Mouse (Mus musculus) limb, embryonic 12.5 days (tissue): ENCODE measurements around the gene Poldip3. TPM values are rescaled to one million over a fixed set of nuclear protein-coding genes. Genes with fewer than 3 reads are reported as not detected.

Experiments
- ATAC-seq: fragments of 200-750 bp; cut with Nextera tagmentation; 2 replicates; pipeline ENCODE4 v1.8.0; 2017; ENCODE audit warnings: low read depth, moderate TSS enrichment; ENCODE audit not compliant: insufficient number of reproducible peaks, insufficient read depth, low FRiP score, low TSS enrichment
- H3K27ac ChIP-seq: fragments of 300-500 bp; sonication (generic); 2 replicates; pipeline ENCODE4 v1.5.1; 2016; ENCODE audit warnings: mild to moderate bottlenecking, moderate library complexity
- H3K27me3 ChIP-seq: fragments of 300-500 bp; sonication (generic); 2 replicates; pipeline ENCODE4 v1.6.1; 2016; ENCODE audit warnings: mild to moderate bottlenecking, moderate library complexity
- H3K36me3 ChIP-seq: fragments of 300-500 bp; sonication (generic); 2 replicates; pipeline ENCODE4 v1.6.1; 2016; ENCODE audit warnings: mild to moderate bottlenecking, moderate library complexity
- H3K4me1 ChIP-seq: fragments of 300-500 bp; sonication (generic); replicated peaks from 2 replicates; pipeline ENCODE4 v1.6.1; 2016
- H3K4me2 ChIP-seq: fragments of 300-500 bp; sonication (generic); 2 replicates; pipeline ENCODE4 v1.6.1; 2016; ENCODE audit warnings: mild to moderate bottlenecking, moderate library complexity
- H3K4me3 ChIP-seq: fragments of 300-500 bp; sonication (generic); replicated peaks from 2 replicates; pipeline ENCODE4 v1.5.1; 2016; ENCODE audit warnings: mild to moderate bottlenecking
- H3K9ac ChIP-seq: fragments of 300-500 bp; sonication (generic); replicated peaks from 2 replicates; pipeline ENCODE4 v1.6.1; 2016; ENCODE audit warnings: mild to moderate bottlenecking, moderate library complexity
- H3K9me3 ChIP-seq: fragments of 300-500 bp; sonication (generic); 2 replicates; pipeline ENCODE4 v1.6.1; 2016; ENCODE audit warnings: mild to moderate bottlenecking, moderate library complexity
- WGBS: fragments of 180-500 bp; shearing (Covaris S2); methylation state at CpG from one replicate; pipeline ENCODE4 v1.1.7; 2016; 5-methylcytosine and 5-hydroxymethylcytosine counted together
- polyA plus RNA-seq: library from polyadenylated mRNA; unstranded; fragments of >200 nt; fragmentation: Nextera tagmentation; extraction: Ambion mirVana; gene quantifications from 2 replicates; pipeline ENCODE4 v1.2.1, GENCODE M21; 2016

Gene Poldip3
- polyA plus RNA-seq, 1 experiment from 2014 or later, result 173 TPM

DNA sequence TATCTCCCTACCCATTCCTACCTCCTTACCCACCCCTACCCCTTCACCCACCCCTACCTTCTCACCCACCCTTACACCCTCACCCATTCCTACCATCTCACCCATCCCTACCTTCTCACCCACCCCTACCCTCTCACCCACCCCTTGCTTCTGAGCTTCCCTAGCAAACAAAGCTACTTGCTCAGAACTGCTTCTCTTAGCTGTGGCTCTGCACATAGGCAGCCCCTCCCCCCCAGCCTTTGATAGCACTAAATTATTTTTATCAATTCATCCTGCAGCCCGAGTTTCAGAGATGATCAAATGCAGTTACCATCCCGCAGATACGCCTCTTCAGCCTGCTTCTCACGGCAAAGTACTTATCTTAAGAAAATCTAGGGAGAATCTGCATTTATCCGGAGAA, 65.7 kb downstream of the Poldip3 start:
- peaks cover 18% of the 10 kb centered on the region for H3K4me1 ChIP-seq
- H3K36me3 ChIP-seq, result no peaks in the 10 kb centered on the region
- no peak for ATAC-seq
- H3K27ac ChIP-seq, result no peak overlapping the region
- no peak overlapping the region for H3K4me2 ChIP-seq
- H3K9ac ChIP-seq, result no peak overlapping the region
- no peak overlapping the region for H3K4me3 ChIP-seq
- H3K27me3 ChIP-seq, result peaks cover 30% of the 10 kb centered on the region
- WGBS, result 76% methylated on average over 5 of the region's 5 CpGs
- H3K9me3 ChIP-seq, result no peaks in the 10 kb centered on the region

Other genes with a start within 250 kb of the Poldip3 start
- 12.1 and 13.6 TPM in 2 replicates for gene Tcf20, start 161.5 kb downstream of the Poldip3 start, polyA plus RNA-seq
- gene Nfam1, start 116.1 kb downstream of the Poldip3 start, polyA plus RNA-seq, result 3.0 TPM in 2 replicates
- gene Serhl, start 59.9 kb downstream of the Poldip3 start, polyA plus RNA-seq, result 56.3 and 61.3 TPM in 2 replicates
- 50.4 and 57.7 TPM in 2 replicates for gene Rrp7a, start 26.6 kb downstream of the Poldip3 start, polyA plus RNA-seq
- gene Cyb5r3, start 23.2 kb upstream of the Poldip3 start, polyA plus RNA-seq, result 85.8 and 113 TPM in 2 replicates
- 0.16 TPM in 1 of 2 replicates, not detected in the other for gene A4galt, start 102.4 kb upstream of the Poldip3 start, polyA plus RNA-seq
- gene Arfgap3, start 200.9 kb upstream of the Poldip3 start, polyA plus RNA-seq, result 40.3 and 42.5 TPM in 2 replicates